11 mouse cellular contexts compared by ENCODE assay signal in genomic region chr12:3609747-3610146, GRCm38 (mm10). TPM values are rescaled to one million over a fixed set of nuclear protein-coding genes. Genes with fewer than 3 reads are reported as not detected.
DNase-seq lines count a peak whose midpoint lies in the region; ATAC-seq and TF ChIP-seq lines count a peak whose summit lies in the region.
"Had no signal": no experiment of that assay in that cellular context is flagged by ENCODE, and none has a peak within 500 bp of the region (broad histone marks: within the 10 kb centered on the region; RNA-seq: fewer than 3 reads in every experiment).

No protein-coding gene starts in this region.

- H3K27ac ChIP-seq in kidney, embryonic 14.5 days (ENCODE audit: low read depth, low read length), result no peak overlapping the region
- H3K27ac ChIP-seq in CH12.LX (ENCODE audit: insufficient read depth, low read depth), result no peak overlapping the region
- H3K27ac ChIP-seq: forebrain, embryonic 13.5 days; midbrain, embryonic 13.5 days had no signal

- no peaks in the 10 kb centered on the region for H3K9me3 ChIP-seq in kidney, embryonic 14.5 days (ENCODE audit: control insufficient read depth, low read length)
- no peaks in the 10 kb centered on the region for H3K9me3 ChIP-seq in CH12.LX (replicated peaks; ENCODE audit: low read length)
- H3K9me3 ChIP-seq: forebrain, embryonic 13.5 days; midbrain, embryonic 13.5 days had no signal

- no peaks in the 10 kb centered on the region; the same call in 1 of the 2 replicates for H3K36me3 ChIP-seq in kidney, embryonic 14.5 days (ENCODE audit: control insufficient read depth, insufficient read depth, low read length)
- H3K36me3 ChIP-seq in CH12.LX (replicated peaks in 1 of 2; ENCODE audit: control insufficient read depth in 1 of 2, insufficient read depth in 1 of 2, low read length in 1 of 2), result peaks cover 0 to 10% of the 10 kb centered on the region in 2 experiments
- H3K36me3 ChIP-seq: midbrain, embryonic 13.5 days had no signal

- no peak for TF ChIP-seq POLR2A in CH12.LX (IDR thresholded peaks at IDR 0.05; ENCODE audit: low read depth, low read length)

- H3K4me1 ChIP-seq in kidney, embryonic 14.5 days (ENCODE audit: control insufficient read depth, insufficient read depth, low read length), result 0 out of 2 replicates have a peak, but pooled peaks cover 3% of the 10 kb centered on the region
- H3K4me1 ChIP-seq in CH12.LX (ENCODE audit: control insufficient read depth in 1 of 2, insufficient read depth in 2 of 2), result no peaks in the 10 kb centered on the region
- H3K4me1 ChIP-seq: forebrain, embryonic 13.5 days; midbrain, embryonic 13.5 days had no signal

- dilution Hi-C loops in CH12.LX (cut with MboI; ENCODE audit: extremely low pct_ligation_motif_present, extremely low pct_unique_long_range_greater_than_20kb, low sequenced_read_pairs), result no loop called here

- H3K9ac ChIP-seq in kidney, embryonic 14.5 days (ENCODE audit: low read depth, low read length), result no peak overlapping the region
- no peak overlapping the region for H3K9ac ChIP-seq in CH12.LX (ENCODE audit: insufficient read depth, low read depth)
- H3K9ac ChIP-seq: forebrain, embryonic 13.5 days; midbrain, embryonic 13.5 days had no signal

- TF ChIP-seq RAD21 in CH12.LX (IDR thresholded peaks at IDR 0.05; ENCODE audit: low read depth, low read length), result peak; percentile 28

- H3K4me2 ChIP-seq in kidney, embryonic 14.5 days (replicated peaks; ENCODE audit: low read depth, low read length), result no peak overlapping the region
- H3K4me2 ChIP-seq in CH12.LX (ENCODE audit: insufficient read depth, low read depth, poor library complexity, severe bottlenecking), result no peak overlapping the region
- H3K4me2 ChIP-seq: forebrain, embryonic 13.5 days; midbrain, embryonic 13.5 days had no signal

- peak; percentile 28 to 55; a peak in 3 of 4 replicates for TF ChIP-seq CTCF in CH12.LX (conservative IDR thresholded peaks at IDR 0.05 in 1 of 2, IDR thresholded peaks at IDR 0.05 in 1 of 2; ENCODE audit: low read depth in 2 of 2, low read length in 2 of 2)

- in situ Hi-C loops in CH12.LX (cut with MboI; ENCODE audit: low pct_ligation_motif_present, low pct_unique_long_range_greater_than_20kb, low sequenced_read_pairs), result no loop called here

- H3K4me3 ChIP-seq in kidney, embryonic 14.5 days (ENCODE audit: low read length), result no peak overlapping the region
- H3K4me3 ChIP-seq in CH12.LX (replicated peaks in 1 of 3; ENCODE audit: low read depth in 2 of 3, low read length in 2 of 3, poor library complexity in 1 of 3), result no peak overlapping the region
- H3K4me3 ChIP-seq: forebrain, embryonic 13.5 days; midbrain, embryonic 13.5 days had no signal

- TF ChIP-seq EP300 in CH12.LX (IDR thresholded peaks at IDR 0.05; ENCODE audit: low read length), result no peak

- no peaks in the 10 kb centered on the region for H3K79me2 ChIP-seq in CH12.LX (replicated peaks; ENCODE audit: control insufficient read depth, extremely low read depth, insufficient read depth, poor library complexity, severe bottlenecking)

- ATAC-seq in kidney, embryonic 14.5 days (ENCODE audit: low FRiP score, low TSS enrichment), result no peak
- ATAC-seq: forebrain, embryonic 13.5 days; midbrain, embryonic 13.5 days had no signal

- peak; percentile 32 for DNase-seq in kidney, adult 9 months
- peak; percentile 34 for DNase-seq in CH12.LX (ENCODE audit: extremely low read depth)
- peak; percentile 51 for DNase-seq in NIH3T3 (ENCODE audit: low read depth)
- peak; percentile 53 for DNase-seq in lung, postnatal 36 days
- DNase-seq in left cerebral cortex, adult 8-10 months (ENCODE audit: low spot score in 2 of 2), result no peak
- DNase-seq in right cerebral cortex, postnatal 10 days (ENCODE audit: low spot score in 2 of 2), result no peak
- DNase-seq: heart, postnatal 36 days; right cerebral cortex, postnatal 14 days had no signal

- H3K27me3 ChIP-seq in kidney, embryonic 14.5 days (ENCODE audit: control insufficient read depth, insufficient read depth, low read length), result no peaks in the 10 kb centered on the region
- no peaks in the 10 kb centered on the region for H3K27me3 ChIP-seq in CH12.LX (replicated peaks)
- H3K27me3 ChIP-seq: forebrain, embryonic 13.5 days; midbrain, embryonic 13.5 days had no signal

TF ChIP-seq in CH12.LX, 34 proteins besides CTCF, POLR2A, EP300 and RAD21:
- TF ChIP-seq ZNF384 (IDR thresholded peaks at IDR 0.05; ENCODE audit: low read depth, low read length), result no peak
- TF ChIP-seq BHLHE40 (IDR thresholded peaks at IDR 0.05; ENCODE audit: low read depth, low read length), result no peak
- no peak for TF ChIP-seq MAZ (IDR thresholded peaks at IDR 0.05; ENCODE audit: low read depth, low read length)
- TF ChIP-seq SMC3 (IDR thresholded peaks at IDR 0.05; ENCODE audit: low read depth, low read length), result peak; percentile 20; the same call in 1 of the 2 replicates

RNA-seq across cellular contexts. Expression of gene Dtnb, which starts 37.6 kb away (rescaled TPM):
- polyA plus RNA-seq in kidney, embryonic 14.5 days (2014; fragmentation: Nextera tagmentation; extraction: Ambion mirVana), result 40.5 and 59.5 TPM in 2 replicates
- total RNA-seq in CH12.LX (2012; rRNA removed), result 23.4 and 26.0 TPM in 2 replicates
- 6.9 and 8.1 TPM in 2 replicates for total RNA-seq in CH12.LX (2014; rRNA removed)
- 17.4 and 18.9 TPM in 2 replicates for polyA plus RNA-seq in CH12.LX (2012; ENCODE audit: insufficient read length, low read depth)
- 100 to 1,000 TPM; 117 to 137 (median 128) TPM for total RNA-seq in left cerebral cortex, adult 8-10 months (2022)

Comparison
In these comparisons a context has a peak if more than half of its experiments do, and no peak if none do; other contexts are left out.
1. DNase-seq: peak in kidney, adult 9 months (single experiment), CH12.LX (single experiment), NIH3T3 (single experiment) and lung, postnatal 36 days (single experiment); none in left cerebral cortex, adult 8-10 months (0 of 2) and right cerebral cortex, postnatal 10 days (0 of 2).
2. RNA of gene Dtnb, which starts 37.6 kb away (total RNA-seq): 117 to 137 TPM in left cerebral cortex, adult 8-10 months; 6.9 to 26.0 TPM in CH12.LX; every median in the first group is over 4 times any median in the second.